Mouse (Mus musculus): ENCODE results near the gene Ovca2. TPM values are rescaled to one million over a fixed set of nuclear protein-coding genes. Genes with fewer than 3 reads are reported as not detected.
"Not testable (repeated sequence)": the region's sequence is repeated elsewhere in the genome, so short reads cannot be mapped to it uniquely, and the experiment has no call there.

Ovca2 gene
- total RNA-seq, 2 experiments from 2014 or later: 21.3 to 29.0 TPM

- ATAC-seq (replicated peaks; ENCODE audit: low FRiP score, low TSS enrichment, poor library complexity, severe bottlenecking): peak; percentile 70; the same call in 1 of the 2 replicates
Observed at GRCm38 (mm10) chr11:75197956-75198355, 19.3 kb upstream of the Ovca2 start.

- ATAC-seq (replicated peaks; ENCODE audit: low FRiP score, low TSS enrichment, poor library complexity, severe bottlenecking): no peak
Observed at GRCm38 (mm10) chr11:75196131-75196530, 17.5 kb upstream of the Ovca2 start.

GRCm38 (mm10) chr11:75194850-75195461, 16.3 kb upstream of the Ovca2 start:
- ATAC-seq (replicated peaks; ENCODE audit: low FRiP score, low TSS enrichment, poor library complexity, severe bottlenecking): no peak

- no peak for ATAC-seq (replicated peaks; ENCODE audit: low FRiP score, low TSS enrichment, poor library complexity, severe bottlenecking)
Observed at GRCm38 (mm10) chr11:75194121-75194849, 15.7 kb upstream of the Ovca2 start.

DNA sequence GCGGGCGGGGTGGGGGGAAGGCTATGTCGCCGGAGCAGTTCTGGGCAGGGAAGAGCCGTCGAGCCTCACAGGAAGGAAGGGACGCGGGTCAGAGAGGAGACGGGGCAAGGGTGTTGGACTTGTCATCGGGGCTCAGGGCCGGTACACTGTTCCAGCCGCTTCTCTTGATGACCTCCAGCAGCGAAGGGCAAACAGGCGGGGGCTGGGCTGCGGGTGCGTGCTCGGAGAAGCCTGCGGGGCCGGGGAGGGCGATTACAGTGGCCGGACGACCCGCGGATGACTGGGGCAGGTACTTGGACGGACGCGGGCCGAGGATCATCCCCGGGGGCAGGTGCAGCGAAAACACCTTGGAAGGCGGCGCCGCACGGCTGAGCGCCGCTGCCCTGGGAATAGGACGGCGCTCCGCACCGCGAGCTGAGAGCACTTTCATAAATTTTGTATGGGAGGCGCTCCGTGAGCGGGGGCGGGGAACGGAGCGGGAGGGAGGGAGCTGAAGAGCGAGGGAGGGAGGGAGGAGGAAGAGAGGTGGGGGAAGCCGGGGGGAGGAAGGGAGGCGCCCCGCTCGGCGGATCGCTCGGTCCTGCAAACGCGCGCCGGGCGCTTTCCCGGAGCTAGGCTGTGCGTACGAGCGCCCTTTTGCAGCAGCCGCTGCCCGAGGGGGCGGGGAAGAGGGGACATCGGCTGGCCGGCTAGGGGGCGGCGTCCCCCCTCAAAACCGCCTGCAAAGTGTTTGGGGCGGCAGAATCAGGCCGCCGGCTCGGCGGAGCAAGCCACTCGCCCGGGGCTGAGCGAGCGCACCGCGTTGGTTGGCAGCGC, 14.8 kb upstream of the Ovca2 start, which contains the start of gene Rtn4rl1:
Gene Rtn4rl1, plus strand, starts transcription at position 528 of the 816 bp plus-strand sequence.
- no peak for ATAC-seq (replicated peaks; ENCODE audit: low FRiP score, low TSS enrichment, poor library complexity, severe bottlenecking)

- peak; percentile 56 for ATAC-seq (replicated peaks; ENCODE audit: low FRiP score, low TSS enrichment, poor library complexity, severe bottlenecking)
Observed at GRCm38 (mm10) chr11:75192336-75193214, 13.9 kb upstream of the Ovca2 start.

- ATAC-seq (replicated peaks; ENCODE audit: low FRiP score, low TSS enrichment, poor library complexity, severe bottlenecking): no peak
Observed at GRCm38 (mm10) chr11:75191841-75192240, 13.2 kb upstream of the Ovca2 start.

GRCm38 (mm10) chr11:75190905-75191441, 12.3 kb upstream of the Ovca2 start, which contains the start of gene Dph1:
Gene Dph1, minus strand, starts transcription at chr11:75191241.
- no peak for ATAC-seq (replicated peaks; ENCODE audit: low FRiP score, low TSS enrichment, poor library complexity, severe bottlenecking)

- peak; percentile 87 for ATAC-seq (replicated peaks; ENCODE audit: low FRiP score, low TSS enrichment, poor library complexity, severe bottlenecking)
Observed at GRCm38 (mm10) chr11:75190371-75190724, 11.7 kb upstream of the Ovca2 start.

DNA sequence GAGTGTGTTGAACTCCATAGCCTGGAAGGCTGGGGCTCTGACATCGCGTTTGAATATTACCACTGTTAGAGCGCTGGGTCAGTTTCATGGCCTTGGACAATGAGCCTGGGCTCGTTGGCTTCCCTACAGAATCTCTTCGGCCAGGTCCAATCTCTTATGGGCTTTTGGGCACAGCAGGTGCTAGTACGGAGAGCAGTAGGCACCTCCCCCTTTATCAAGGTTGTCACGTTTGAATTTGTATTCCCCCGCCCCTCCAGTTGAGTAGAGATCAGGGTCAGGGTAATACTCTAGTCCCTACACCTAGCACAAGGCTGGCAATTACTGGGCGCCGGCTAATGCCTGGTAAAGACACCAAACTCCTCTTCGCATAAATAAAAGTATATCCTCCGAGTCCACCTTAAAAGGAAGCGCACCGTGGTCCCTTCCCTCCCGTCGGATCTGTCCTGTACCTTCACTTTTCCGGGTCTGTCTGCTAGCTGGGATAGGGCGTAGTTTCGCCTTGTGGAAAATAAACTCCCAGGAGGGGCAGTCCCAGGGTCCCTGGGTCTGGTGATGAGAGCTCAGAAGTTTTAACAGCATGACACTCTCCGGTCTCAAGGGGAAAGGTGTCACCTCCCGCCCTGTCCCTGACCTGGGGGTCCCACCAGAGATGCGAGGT, 11.2 kb upstream of the Ovca2 start:
- peak; percentile 67 for ATAC-seq (replicated peaks; ENCODE audit: low FRiP score, low TSS enrichment, poor library complexity, severe bottlenecking)

DNA sequence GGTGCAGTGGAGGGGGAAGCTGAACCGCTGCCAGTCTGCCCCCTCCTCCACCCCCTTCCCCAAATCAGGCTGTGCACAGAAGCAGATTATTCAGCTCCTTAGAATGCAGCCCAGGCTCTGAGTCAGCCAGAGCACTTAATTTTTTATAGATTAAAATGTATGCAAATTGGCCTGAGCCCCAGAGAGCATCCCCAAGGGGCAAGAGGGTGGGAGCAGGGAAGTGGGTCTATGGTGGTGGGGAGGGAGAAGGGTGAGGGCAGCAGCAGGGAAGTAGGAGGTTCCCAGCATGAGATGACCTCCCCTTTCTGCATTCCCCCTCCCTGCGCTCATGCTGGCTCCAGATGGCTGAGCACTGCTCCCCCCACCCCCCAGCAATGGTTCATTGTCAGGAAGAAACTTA, 6.4 kb upstream of the Ovca2 start:
- ATAC-seq (replicated peaks; ENCODE audit: low FRiP score, low TSS enrichment, poor library complexity, severe bottlenecking): no peak

GRCm38 (mm10) chr11:75184573-75184972, 5.9 kb upstream of the Ovca2 start:
- ATAC-seq (replicated peaks; ENCODE audit: low FRiP score, low TSS enrichment, poor library complexity, severe bottlenecking): no peak

- ATAC-seq (replicated peaks; ENCODE audit: low FRiP score, low TSS enrichment, poor library complexity, severe bottlenecking): no peak
Observed at GRCm38 (mm10) chr11:75183917-75184570, 5.4 kb upstream of the Ovca2 start.

DNA sequence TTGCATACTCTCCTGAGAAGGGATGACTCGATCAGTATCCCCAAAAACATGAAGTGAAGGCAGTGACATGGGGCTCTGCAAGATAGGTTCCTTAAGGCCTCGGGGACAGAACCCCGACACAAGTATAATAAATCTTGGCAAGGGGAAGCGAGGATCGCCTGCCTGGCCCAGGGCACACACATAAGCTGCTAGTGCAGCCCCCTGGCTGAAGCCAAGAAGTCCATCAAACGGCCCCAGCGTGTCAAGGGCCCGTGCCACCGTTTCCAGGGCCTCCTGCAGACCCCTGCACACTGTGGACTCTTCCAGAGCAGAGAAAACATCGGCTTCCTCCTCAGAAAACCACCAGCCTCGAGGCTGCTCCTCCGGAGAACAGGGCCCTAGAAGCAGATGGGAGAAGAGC, 624 bp downstream of the Ovca2 start:
- ATAC-seq (replicated peaks; ENCODE audit: low FRiP score, low TSS enrichment, poor library complexity, severe bottlenecking): no peak

- ATAC-seq (replicated peaks; ENCODE audit: low FRiP score, low TSS enrichment, poor library complexity, severe bottlenecking): not testable (repeated sequence)
Observed at GRCm38 (mm10) chr11:75174574-75174973, 4.1 kb downstream of the Ovca2 start.

- ATAC-seq (replicated peaks; ENCODE audit: low FRiP score, low TSS enrichment, poor library complexity, severe bottlenecking): no peak
Observed at GRCm38 (mm10) chr11:75173799-75174165, 4.9 kb downstream of the Ovca2 start.

DNA sequence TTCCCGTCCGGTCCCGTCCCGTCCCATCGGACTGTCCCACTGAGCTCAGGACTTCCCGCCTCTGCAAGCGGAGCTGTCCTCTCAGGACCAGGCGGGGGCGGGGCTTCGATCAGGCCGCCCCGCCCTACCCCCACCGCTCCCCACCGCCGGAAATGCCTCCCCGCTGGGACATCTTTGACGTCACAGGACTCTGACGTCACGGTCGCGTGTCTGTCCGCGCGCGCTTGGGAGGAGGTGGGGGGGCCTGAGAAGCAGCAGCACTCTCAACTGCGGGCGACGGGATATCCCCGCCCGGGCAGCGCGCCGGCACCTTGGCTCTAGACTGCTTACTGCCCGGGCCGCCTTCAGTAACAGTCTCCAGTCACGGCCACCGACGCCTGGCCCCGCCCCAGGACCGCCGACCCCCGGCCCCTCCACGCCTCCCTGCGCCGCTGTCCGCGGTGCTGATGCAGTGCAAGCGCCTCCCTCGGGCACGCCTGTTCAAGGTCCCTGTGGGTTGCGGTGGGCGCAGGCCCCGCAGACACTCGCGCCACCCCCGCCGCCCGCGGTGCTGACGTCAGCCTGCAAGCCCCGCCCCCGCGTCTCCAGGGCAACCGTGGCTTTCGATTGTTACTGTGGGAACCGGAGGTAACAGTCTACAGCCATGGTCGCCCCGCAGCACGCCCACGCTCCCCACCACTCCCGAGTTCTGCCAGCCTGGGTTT, 5.4 kb downstream of the Ovca2 start:
- ATAC-seq (replicated peaks; ENCODE audit: low FRiP score, low TSS enrichment, poor library complexity, severe bottlenecking): peak; percentile 22
